Mouse (Mus musculus) kidney, adult 9 months (tissue): ENCODE measurements around the gene Hspbap1.
A peak's percentile ranks its signal among the peaks of the same experiment; 100 is the strongest.

Source experiments
- DNase-seq: peaks from one replicate; pipeline ENCODE4 v3.0.0; 2022

Hspbap1 gene

DNA sequence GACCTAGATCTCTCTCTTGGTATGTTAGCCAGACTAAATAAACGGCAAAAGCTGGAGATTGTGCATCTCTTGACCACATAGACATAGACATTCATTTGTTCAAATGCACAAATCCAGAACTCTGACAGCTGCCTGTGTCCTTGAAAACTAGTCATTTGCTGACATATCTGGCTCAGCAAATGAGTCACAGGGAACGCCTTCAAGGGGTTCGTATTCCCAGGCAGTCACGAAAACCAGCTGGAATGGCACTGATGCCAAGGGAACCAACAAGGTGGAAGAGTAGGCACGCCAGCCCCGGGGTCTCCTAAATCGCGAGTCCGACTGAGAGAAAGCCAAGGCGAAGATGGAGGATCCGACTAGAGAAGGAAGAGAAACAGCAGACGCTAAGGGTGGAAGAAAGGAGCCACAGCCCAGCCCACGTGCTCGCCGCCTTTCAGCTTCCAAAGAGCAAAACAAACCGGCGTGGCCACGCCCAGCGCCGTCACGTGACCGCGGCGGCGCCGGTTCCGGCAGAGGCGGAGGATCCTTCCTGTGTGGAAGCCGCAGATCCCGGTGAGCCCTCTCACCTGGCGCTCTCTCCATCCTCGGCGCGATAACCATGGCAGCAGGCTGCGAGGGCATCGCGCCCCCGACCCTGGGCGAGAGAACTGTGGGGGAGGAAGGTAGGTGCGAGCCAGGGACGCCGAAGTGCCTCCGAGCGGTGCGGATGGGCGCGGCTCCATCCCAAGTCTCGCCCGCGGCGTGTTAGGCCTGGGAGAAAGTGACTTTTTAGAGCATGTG lies at the start of gene Hspbap1:
Gene Hspbap1, plus strand, starts transcription at position 498 of the 780 bp plus-strand sequence.
- peak; percentile 91 for DNase-seq

DNA sequence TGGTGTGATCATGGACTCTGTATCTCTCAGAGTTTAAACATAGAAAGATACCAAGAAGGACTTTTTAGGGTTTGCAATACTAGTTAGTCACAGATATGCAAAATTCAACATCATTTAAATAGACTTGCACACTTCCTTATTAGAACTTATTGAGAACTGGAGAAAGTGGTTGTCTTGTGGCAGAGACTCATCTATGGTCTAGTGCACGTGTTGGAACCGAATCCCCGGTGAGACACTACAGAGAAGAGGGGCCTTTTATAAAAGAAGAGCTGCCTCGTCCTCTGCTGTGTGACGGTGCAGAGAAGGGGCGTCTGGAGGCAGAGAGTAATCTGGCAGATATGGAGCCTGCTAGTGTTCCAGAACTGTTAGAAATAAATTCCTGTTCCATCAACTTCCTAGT lies 45.6 kb upstream of the Hspbap1 start:
- DNase-seq, result no peak

DNA sequence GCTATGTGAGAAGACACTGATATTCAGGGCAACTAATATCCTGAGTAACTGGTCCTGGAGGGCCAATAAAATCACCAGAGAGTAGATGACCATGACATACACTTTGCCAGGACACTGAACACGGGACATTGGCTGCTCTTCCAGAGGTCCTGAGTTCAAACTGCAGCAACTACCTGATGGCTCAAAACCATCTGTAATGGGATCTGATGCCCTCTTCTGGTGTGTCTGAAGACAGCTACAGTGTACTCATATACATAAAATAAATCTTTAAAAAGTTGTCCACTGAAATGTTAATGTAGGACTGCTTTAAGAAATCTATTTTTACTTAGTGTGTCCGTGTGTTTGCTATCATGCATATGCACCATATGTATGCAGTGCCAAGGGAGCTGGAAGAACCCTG lies 43.6 kb upstream of the Hspbap1 start:
- no peak for DNase-seq

DNA sequence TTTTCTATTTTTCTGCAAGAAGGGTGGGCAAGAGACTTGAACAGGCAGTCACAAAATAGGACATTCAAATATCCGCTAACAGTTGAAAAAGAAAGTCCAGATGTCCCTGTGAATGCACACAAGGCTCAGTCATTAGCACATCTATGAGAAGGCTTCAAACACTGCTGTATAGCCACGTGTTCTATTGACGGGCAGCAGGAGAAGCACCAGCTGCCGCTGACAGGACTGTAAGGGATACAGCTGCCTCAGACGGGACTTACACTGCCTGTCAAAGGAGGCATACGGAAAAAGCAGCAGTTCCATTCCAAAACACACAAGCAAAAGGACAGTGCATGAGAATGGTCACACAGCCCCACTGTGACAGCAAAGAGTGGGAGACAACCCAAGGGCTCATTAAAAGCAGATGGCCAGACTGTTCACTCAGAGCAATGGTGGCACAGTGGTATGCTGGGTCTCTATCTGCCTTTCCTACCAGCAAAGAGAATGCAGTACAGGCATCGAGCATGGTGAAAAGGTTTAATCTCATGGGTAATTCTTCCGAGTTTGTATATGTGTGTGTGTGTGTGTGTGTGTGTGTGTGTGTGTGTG lies 40.9 kb upstream of the Hspbap1 start:
- DNase-seq, result no peak

DNA sequence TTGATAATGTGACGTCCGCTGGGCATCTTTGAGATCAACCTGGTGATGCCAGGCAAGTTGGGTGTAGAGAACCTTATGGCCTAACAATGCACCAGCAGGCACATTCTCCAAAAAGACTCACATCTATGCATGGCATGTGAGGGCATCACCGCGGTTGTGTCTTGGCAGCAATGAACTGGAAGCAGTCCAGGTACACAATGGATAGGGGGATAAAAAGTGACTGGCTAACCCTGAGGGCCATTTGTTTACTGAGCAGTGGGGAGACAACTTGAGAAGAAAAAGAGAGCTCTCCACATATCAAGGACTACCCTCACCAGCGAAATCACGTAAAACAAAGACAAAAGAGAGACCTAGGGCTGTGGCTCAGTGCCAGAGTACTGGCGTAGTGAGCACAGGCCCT lies 38.1 kb upstream of the Hspbap1 start:
- no peak for DNase-seq

DNA sequence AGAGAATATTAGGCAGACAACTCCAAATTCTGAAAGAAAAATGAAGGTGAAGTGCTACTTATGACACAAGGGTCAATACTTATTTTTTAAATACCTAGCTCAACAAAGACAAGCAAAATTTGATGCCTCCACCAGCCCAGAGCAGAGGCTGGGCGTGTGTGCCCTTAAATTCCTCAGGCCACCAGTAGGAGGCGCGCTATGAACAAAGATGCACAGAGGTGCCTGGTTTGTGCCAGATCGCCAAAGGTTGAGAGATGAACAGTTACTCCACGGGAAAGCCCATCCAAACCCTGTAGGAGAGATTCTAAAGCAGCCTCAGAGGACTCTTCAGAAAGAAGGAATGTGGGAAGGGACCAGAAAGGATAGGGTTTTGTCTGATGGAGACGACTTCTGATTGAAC lies 36.1 kb upstream of the Hspbap1 start:
- peak; percentile 65 for DNase-seq

DNA sequence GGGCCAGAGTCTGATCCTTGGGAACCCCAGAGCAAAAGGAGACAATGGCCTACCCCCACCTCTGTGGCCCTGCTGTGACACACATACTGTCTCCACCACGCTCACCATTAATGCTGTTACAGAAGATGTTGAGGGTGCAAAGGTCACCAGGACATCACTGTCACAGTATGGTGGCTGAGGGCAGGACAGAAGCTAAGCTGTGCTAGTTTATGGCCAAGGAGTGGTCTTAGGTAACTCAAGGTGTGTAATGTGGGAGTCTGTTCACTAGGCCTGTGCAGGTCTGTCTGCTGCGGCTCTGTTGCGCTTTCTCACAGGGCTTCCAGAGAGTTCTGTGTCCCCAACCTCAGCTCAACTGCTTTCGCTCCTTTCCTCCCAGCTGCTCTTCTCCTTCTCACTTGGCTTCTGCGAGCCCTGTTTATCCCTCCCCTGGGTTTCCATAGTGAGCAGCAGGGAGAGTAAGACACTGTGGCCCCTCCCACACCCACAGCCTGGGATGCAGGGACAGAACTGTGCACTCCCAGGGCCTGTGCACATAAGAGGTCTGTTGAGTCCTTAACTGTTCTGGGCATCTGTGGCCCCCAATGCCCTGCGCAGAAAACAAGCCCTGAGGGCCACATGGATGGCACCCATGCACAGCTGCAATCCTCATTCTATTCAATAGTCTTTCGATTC lies 31.9 kb upstream of the Hspbap1 start:
- DNase-seq, result no peak

DNA sequence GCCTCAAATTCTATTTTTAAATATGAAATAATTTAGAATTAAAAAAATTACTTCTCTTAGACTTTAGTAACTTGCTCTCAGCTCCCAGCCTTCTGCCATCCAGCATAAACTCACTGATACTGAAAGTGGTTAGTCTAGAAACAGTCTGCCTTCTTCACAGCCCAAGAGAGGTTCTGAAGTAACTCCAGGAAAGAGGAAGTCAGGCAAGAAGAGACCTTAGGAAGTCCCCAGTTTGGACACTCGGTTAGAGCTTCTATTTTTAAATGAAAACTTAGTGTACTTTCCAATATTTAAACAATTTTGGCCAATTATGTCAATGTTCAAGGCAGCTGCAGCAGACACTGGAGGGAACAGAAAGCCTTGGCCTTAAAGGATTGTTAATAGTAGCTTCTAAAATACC lies 30.6 kb upstream of the Hspbap1 start:
- DNase-seq, result no peak

DNA sequence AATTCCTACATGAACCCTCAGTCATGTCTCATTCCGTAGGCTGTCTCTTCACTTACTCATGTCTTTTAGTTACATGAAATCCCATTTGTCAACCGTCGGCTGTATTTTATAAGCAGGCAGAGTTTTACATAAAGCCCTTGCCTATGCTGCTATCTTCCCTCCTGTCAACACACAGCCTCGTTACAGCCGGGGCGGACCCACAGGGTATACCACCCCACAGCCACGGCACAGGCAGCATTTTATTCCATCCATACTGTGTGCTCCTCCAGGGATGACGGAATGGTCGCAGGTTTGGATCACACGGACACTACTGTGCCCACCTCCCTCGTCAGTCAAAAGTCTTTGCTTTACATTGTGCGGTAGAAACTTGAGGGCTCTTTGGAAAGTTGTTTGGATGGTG lies 29.8 kb upstream of the Hspbap1 start:
- DNase-seq, result no peak

DNA sequence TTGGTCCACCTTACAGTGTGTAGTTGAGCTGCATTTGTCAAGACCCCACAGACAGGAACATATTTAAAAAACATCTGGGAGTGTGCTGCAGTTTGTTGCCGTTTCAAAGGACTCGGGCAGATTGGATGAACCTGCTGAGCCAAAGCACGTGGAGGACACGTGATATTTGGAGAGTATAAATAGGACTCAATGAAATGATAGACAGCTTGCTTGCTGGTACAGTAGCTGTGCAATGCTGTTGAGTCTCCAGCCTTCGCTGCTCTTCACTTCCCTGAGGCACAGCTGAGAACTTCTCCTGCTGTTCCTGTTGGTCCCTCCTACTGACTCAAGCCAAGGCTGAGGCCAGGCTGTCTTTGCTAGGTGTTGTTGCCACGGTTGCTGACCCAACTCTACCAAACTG lies 29.2 kb upstream of the Hspbap1 start:
- no peak for DNase-seq

DNA sequence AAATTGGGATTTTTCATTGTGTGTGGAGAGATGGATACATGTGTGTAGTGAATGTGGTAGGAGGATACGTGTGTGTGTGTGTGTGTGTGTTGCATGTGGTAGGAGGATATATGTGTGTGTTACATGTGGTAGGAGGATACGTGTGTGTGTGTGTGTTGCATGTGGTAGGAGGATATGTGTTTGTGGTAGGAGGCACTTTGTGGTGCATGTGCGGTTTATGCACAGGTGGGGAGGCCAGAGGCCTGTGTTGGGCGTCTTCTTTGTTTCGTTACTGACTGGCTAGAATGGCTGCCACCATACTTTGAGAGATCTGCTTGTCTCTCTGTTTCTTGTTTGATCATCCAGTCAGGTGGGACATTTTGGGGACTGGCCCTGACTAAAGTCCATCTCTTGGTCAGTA lies 28.6 kb upstream of the Hspbap1 start:
- no peak for DNase-seq

DNA sequence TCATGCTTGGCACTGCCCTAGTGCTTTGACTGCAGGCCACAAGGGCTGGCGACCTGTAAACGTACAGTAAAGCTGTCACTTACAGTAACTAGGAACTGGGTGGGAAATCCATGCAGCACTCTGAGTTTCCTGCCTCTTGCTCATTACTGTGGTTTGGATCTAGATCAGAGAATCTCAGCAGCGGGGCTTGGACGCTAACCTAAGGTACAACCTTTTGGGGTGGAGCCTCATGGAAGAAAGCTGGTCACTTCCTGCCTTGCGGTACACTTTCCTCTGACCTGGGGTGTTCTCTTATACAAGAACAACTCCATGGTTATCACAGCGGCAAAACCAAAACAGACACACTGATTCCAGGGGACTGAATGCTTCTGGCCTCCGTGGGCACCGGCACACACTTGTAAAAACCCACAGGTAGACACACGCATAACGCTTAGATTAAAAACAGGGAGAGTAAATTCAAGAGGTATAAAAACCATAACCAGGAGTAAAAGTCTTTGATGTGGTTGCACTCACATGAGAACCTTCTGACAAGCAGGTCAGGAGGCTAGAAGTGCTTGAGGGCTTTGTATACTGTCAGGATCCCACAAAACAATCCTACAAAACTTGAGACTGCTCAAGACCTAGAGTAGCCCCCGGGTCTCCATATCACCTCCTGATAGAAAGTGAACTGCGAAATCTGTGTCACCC lies 27.8 kb upstream of the Hspbap1 start:
- DNase-seq, result no peak

DNA sequence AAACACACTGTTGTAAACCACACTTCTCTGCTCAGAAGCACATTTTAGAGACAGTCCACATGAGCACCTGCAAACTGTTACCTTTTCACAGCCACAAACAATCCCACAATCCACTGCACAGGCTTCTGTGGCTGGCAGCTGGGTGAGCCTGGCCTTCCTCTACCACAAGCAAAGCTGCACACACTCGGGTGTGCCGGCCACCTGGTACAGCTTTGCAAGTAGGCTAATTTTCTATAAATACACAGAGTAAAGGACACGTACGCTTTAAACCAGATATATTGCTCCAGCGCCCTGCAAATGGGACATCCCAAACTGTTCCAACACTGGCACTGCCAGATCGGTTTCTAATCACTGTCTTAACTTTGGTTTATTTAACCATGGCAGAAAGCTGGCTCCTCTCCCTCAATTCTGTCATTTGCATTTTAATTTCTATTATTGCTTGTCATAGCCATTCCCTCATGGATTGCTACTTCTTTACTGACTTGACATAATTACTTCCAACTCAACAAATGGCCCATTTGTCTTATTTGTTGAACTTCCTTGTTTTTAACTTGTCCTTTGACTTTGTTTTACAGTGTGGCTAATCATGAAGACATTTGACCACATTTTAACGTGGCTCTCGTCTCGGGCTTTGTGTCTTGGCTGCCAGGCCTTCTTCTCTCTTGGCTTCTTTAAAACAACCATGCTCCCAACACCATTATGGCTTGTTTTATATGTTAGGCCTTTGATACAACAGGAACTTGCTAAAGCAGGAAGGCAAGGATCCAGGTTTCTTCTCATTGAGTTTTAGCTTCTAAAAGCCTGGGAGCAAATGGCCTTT lies 22.5 kb upstream of the Hspbap1 start:
- DNase-seq, result no peak

DNA sequence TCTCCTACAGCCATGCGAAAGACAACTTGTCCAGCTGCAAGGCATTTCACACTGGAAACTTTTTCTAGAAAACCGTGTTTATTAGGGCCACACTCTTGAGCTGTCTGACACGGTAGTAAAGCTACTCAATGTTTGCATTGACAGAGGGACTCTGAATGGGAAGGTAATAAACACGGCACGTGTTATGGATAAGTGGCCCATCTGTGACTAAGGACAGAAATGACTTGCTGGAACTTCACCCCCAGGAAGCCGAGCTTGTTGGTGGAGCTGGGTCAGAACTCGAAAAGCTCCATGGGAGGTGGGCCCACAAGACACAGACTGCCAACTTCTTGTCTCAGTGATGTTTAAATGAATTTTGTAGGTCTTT lies 22.0 kb upstream of the Hspbap1 start:
- DNase-seq, result no peak

DNA sequence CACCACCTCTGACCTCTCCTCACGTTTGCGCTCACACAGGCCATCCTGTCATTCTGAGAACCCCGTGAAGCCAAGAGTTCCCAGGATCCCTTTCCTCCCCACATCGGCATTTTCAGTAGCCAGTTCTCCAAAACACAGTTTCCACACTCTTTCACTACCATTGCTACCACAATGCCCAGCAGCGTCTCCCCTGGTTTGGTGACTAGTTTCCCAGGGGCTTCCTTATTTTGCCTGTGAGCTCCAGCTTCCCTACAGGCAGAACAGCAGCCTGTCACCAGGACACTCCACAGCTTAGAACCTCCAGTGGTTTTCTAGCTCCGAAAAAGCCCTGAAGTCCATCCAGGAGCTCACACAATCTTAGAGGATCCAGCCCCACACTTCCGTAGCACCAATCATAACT lies 20.8 kb upstream of the Hspbap1 start:
- DNase-seq, result no peak

DNA sequence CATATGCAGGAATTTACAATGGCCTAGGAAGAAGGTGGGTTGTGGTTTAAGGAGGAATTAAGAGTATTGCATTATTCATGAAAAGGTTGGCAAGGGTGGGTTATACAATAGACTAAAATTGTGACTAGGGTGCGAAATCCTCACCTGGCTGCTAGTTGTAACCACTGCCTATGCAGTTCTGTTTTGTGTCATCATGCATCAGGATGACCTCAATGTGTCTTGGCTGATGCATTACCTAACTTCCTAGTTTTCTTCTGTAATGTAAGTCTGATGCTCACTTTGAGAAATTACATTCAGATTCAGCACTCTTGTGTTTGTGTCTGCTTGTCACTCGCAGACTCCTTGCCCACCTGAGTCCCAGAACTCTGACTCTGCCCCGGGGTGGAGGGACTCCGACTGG lies 18.3 kb upstream of the Hspbap1 start:
- no peak for DNase-seq

DNA sequence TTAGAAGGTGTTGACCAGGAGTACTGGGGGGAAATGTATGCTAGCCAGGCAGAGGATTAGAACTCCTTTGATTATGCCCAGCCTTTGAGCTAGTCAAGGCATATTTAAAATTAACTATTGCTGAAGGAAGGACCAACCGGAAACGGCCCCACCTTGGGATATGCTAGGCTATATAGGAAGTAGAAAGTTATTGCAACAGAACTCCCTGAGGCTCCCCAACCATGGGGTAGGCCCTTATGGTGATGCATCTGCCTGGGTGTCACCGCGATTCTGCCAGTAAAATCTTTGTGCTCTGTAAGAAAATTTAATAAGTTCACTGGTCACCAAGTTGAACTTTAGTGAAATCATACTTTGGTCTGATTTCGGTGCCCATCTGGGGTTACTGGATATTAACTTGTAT lies 16.2 kb upstream of the Hspbap1 start:
- DNase-seq, result no peak

DNA sequence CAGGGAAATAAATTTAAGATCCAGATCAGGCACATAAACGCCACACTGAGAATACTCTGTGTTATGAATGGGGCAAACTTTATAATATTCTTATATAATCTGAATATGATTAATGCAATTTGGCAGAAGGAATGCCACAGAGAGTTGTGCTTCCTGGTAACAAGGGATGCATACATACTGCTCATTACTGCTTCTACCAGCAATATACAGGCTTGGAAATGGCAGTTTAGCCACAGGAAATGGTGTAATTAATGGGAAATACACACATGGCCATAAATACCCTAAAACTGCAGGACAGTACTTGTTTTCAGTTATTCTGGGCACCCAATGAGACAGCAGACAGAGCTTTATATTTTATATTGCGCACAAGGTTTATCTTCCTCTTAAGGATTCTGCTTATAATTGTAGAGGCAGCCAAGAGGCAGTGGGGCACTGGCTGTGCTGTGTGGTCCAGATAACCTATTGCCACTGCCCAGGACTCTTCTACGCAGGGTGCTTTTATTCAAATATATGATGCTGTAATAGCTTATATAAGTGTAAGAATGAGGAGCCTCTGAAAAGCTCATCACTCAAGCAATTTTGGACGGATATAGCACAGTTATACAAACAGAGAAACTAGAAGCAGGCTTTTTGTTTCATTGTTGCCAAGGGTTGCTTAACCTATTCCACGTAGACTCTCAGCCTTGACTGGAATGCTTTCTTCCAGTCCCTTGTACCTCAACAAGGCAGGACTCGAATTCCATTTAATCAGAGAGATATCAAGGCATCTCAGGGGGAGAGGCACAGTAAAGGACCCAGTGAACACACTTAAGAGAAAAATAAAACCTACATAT lies 14.5 kb upstream of the Hspbap1 start:
- no peak for DNase-seq

DNA sequence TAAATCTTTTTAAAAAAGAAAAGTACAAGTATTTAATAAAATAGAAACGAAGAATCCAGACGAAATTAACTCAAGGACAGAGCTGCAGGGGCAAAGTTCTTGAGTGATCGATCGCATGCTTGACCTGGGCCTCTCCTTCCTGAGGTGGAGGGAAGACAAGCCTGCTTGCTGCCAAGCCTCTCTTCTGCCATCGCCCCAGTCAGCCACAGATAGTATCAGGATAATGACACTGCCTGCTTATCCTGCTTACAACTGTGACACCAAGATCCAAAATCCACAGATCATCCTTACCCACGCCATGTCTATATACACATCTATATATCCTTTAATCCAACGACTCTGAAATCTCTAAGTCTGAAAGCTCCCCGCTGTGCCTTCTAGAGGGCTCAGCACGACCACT lies 13.5 kb upstream of the Hspbap1 start:
- DNase-seq, result no peak

DNA sequence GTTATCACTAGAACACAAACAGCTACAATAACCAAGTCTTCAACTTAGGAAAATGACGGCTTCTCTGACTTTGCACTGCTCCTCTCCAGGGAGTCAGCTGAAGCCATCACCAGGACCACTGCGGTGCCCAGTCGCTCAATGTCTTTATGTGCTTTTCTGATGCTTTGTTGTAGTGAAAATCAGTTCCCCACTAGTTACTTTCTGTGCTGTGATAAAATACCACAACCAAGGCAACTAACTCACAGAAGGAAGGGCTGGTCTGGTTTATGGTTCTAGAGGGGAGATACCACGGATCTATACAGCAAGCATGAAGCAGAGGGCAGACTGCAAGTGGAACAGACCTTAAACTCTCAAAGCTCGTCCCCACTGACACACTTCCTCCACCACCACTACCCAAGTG lies 10.8 kb upstream of the Hspbap1 start:
- DNase-seq, result no peak

DNA sequence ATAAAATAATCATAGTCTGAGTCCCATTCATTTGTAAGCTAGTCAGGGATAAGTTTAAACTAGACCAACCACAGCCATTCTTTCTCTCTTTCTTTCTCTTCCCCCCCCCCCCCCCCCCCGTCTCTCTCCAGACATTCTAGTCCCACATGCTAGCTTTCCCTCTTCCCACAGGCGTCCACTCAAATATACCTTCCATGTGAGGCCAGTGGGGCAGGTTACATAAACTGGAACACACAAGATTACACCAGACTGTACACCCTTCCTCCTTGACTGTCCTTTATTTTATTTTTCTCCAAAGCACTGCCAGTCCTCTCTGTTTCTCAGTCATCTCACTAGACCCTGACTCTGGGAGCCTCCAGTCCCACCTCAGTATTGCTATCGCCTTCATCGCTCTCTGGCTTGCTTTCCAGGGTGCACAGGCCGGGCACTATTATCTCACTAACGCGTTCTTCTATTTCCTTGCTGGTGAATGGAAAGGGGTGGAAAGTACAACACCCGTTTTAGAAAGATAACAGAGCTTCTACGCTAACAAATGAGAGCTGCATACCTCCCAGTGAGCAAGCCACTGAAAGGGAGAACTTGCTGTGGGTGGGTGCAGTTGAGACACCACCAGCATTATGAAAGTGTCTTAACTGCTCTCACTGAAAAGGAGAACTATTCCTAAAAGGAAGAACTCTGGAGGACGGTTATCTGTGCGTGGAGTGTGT lies 6.4 kb upstream of the Hspbap1 start:
- no peak for DNase-seq
